Mouse (Mus musculus): ENCODE measurements around the gene Slc4a1ap.

Slc4a1ap gene

GRCm38 (mm10) chr5:31603766-31604165 lies 77.0 kb downstream of the Slc4a1ap start:
- in situ Hi-C loops (cut with MboI, MseI) = no loop called here

GRCm38 (mm10) chr5:31606151-31606550 lies 79.4 kb downstream of the Slc4a1ap start:
- in situ Hi-C loops (cut with MboI, MseI) = no loop called here

Data from T-helper 1 cell (primary cell).